Mouse (Mus musculus) liver, embryonic 14.5 days (tissue): Measurements from ENCODE around the gene Klhl22.

Experiments used
- CTCF ChIP-seq: IDR thresholded peaks from 2 replicates; pipeline ENCODE4 v1.5.1; 2016; ENCODE audit warnings: antibody characterized with exemption, low read depth, control low read depth
- EP300 ChIP-seq: IDR thresholded peaks from 2 replicates; pipeline ENCODE4 v1.6.1; 2016; ENCODE audit warnings: antibody characterized with exemption, low read depth

DNA sequence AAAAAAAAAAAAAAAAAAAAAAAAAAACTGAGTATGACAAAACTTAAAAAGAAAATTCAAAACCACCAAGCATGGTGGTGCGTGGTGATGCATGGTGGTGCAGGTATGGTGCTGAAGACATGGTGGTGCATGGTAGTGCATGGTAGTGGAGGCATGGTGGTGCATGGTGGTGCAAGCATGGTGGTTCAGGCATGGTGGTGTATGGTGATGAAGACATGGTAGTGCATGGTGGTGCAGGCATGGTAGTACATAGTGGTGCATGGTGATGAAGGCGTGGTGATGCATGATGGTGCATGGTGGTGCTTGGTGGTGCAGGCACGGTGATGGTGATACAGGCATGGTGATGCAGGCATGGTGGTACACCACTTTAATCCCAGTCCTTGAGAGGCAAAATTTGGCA is 35.0 kb upstream of the Klhl22 start:
- TF ChIP-seq EP300 (no peak), CTCF (no peak)
